Mouse (Mus musculus): ENCODE measurements around the gene Prkd1.
A peak's percentile ranks its signal among the peaks of the same experiment; 100 is the strongest.
"Not testable (repeated sequence)": the region's sequence is repeated elsewhere in the genome, so short reads cannot be mapped to it uniquely, and the experiment has no call there.

Prkd1 gene

GRCm38 (mm10) chr12:50648671-50649541, at the start of gene Prkd1:
Prkd1 (minus strand) TSS chr12:50649098.
- DNase-seq (ENCODE audit: low spot score in 2 of 2) = peak; percentile 27 to 40

GRCm38 (mm10) chr12:50697492-50697891, 48.6 kb upstream of the Prkd1 start:
- peak; percentile 33 to 39 for DNase-seq (ENCODE audit: low spot score in 2 of 2)

- DNase-seq (ENCODE audit: low spot score in 2 of 2) = peak in 1 of 2 experiments; percentile 19
These were observed 675 bp downstream of the Prkd1 start for GRCm38 (mm10) chr12:50648176-50648670.

- no peak for DNase-seq (ENCODE audit: low spot score in 2 of 2)
These were observed 2.0 kb downstream of the Prkd1 start for GRCm38 (mm10) chr12:50646857-50647256.

GRCm38 (mm10) chr12:50642671-50643070, 6.2 kb downstream of the Prkd1 start:
- DNase-seq (ENCODE audit: low spot score in 2 of 2) = no peak

GRCm38 (mm10) chr12:50640171-50640570, 8.7 kb downstream of the Prkd1 start:
- DNase-seq (ENCODE audit: low spot score in 2 of 2) = no peak

GRCm38 (mm10) chr12:50634436-50634835, 14.5 kb downstream of the Prkd1 start:
- no peak for DNase-seq (ENCODE audit: low spot score in 2 of 2)

GRCm38 (mm10) chr12:50626100-50626499, 22.8 kb downstream of the Prkd1 start:
- not testable (repeated sequence) for DNase-seq (ENCODE audit: low spot score in 2 of 2)

GRCm38 (mm10) chr12:50624175-50624574, 24.7 kb downstream of the Prkd1 start:
- no peak for DNase-seq (ENCODE audit: low spot score in 2 of 2)

- no peak for DNase-seq (ENCODE audit: low spot score in 2 of 2)
These were observed 33.0 kb downstream of the Prkd1 start for GRCm38 (mm10) chr12:50615852-50616251.

GRCm38 (mm10) chr12:50614341-50614740, 34.6 kb downstream of the Prkd1 start:
- no peak for DNase-seq (ENCODE audit: low spot score in 2 of 2)

GRCm38 (mm10) chr12:50606703-50607500, 42.0 kb downstream of the Prkd1 start:
- DNase-seq (ENCODE audit: low spot score in 2 of 2) = no peak

GRCm38 (mm10) chr12:50599370-50599769, 49.5 kb downstream of the Prkd1 start:
- no peak for DNase-seq (ENCODE audit: low spot score in 2 of 2)

GRCm38 (mm10) chr12:50598053-50598988, 50.6 kb downstream of the Prkd1 start:
- peak; percentile 29 to 36 for DNase-seq (ENCODE audit: low spot score in 2 of 2)

GRCm38 (mm10) chr12:50597467-50597866, 51.4 kb downstream of the Prkd1 start:
- DNase-seq (ENCODE audit: low spot score in 2 of 2) = no peak

- DNase-seq (ENCODE audit: low spot score in 2 of 2) = no peak
These were observed 53.1 kb downstream of the Prkd1 start for GRCm38 (mm10) chr12:50595777-50596176.

- DNase-seq (ENCODE audit: low spot score in 2 of 2) = no peak
These were observed 54.4 kb downstream of the Prkd1 start for GRCm38 (mm10) chr12:50594506-50594905.

GRCm38 (mm10) chr12:50593481-50593880, 55.4 kb downstream of the Prkd1 start:
- DNase-seq (ENCODE audit: low spot score in 2 of 2) = no peak

GRCm38 (mm10) chr12:50588137-50588761, 60.6 kb downstream of the Prkd1 start:
- no peak for DNase-seq (ENCODE audit: low spot score in 2 of 2)

GRCm38 (mm10) chr12:50565198-50565597, 83.7 kb downstream of the Prkd1 start:
- no peak for DNase-seq (ENCODE audit: low spot score in 2 of 2)

- DNase-seq (ENCODE audit: low spot score in 2 of 2) = no peak
These were observed 88.4 kb downstream of the Prkd1 start for GRCm38 (mm10) chr12:50560536-50560935.

Measured in right cerebral cortex, adult 2 months (tissue).